Mouse (Mus musculus) MEL (cell line): Measurements from ENCODE around the gene Spon2. TPM values are rescaled to one million over a fixed set of nuclear protein-coding genes. Genes with fewer than 3 reads are reported as not detected.

Experiments used
- DNase-seq: peaks from one replicate; pipeline ENCODE4 v3.0.0; 2011; ENCODE audit warnings: low read depth, low spot score
- H3K27ac ChIP-seq: 2 replicates; pipeline ENCODE4 v1.5.1; 2012; ENCODE audit warnings: low read depth, mild to moderate bottlenecking, control low read depth, low read length, moderate library complexity; ENCODE audit not compliant: control insufficient read depth
- H3K27me3 ChIP-seq, 2 experiments: fragments of 150-350 bp in 1 of 2; sonication (generic) in 1 of 2; 2 replicates each; pipeline ENCODE4 v1.6.1; 2012; ENCODE audit warnings: low read length in 2 of 2, mild to moderate bottlenecking in 2 of 2, improper control_type of control experiment in 1 of 2, moderate library complexity in 1 of 2; ENCODE audit not compliant: insufficient read depth in 2 of 2, control insufficient read depth in 1 of 2
- H3K36me3 ChIP-seq, 2 experiments: 2 replicates each; pipeline ENCODE4 v1.6.1; 2012 to 2014; ENCODE audit warnings: low read length in 2 of 2, improper control_type of control experiment in 1 of 2, inconsistent platforms in 1 of 2, mild to moderate bottlenecking in 1 of 2; ENCODE audit not compliant: insufficient read depth in 2 of 2, control insufficient read depth in 1 of 2
- H3K4me1 ChIP-seq, 2 experiments: fragments of 150-350 bp in 1 of 2; sonication (generic) in 1 of 2; 2 replicates each; pipeline ENCODE4 v1.6.1; 2012; ENCODE audit warnings: low read length in 2 of 2, improper control_type of control experiment in 1 of 2, mild to moderate bottlenecking in 1 of 2; ENCODE audit not compliant: insufficient read depth in 2 of 2, control insufficient read depth in 1 of 2
- H3K4me3 ChIP-seq, 2 experiments: fragments of 150-350 bp in 1 of 2; sonication (generic) in 1 of 2; 2 replicates each; pipeline ENCODE4 v1.5.1; 2012; ENCODE audit warnings: low read depth in 2 of 2, low read length in 2 of 2, mild to moderate bottlenecking in 2 of 2, moderate library complexity in 2 of 2, control low read depth in 1 of 2, improper control_type of control experiment in 1 of 2; ENCODE audit not compliant: control insufficient read depth in 1 of 2, insufficient read depth in 1 of 2
- H3K79me2 ChIP-seq: 2 replicates; pipeline ENCODE4 v1.6.1; 2012; ENCODE audit warnings: mild to moderate bottlenecking, low read length, moderate library complexity; ENCODE audit not compliant: control insufficient read depth, poor library complexity, insufficient read depth
- H3K9ac ChIP-seq: 2 replicates; pipeline ENCODE4 v1.6.1; 2012; ENCODE audit warnings: low read depth, mild to moderate bottlenecking, control low read depth, low read length, moderate library complexity; ENCODE audit not compliant: control insufficient read depth, poor library complexity, severe bottlenecking
- H3K9me3 ChIP-seq: fragments of 150-350 bp; sonication (generic); replicated peaks from 2 replicates; pipeline ENCODE4 v1.6.1; 2012; ENCODE audit warnings: mild to moderate bottlenecking, low read length, improper control_type of control experiment, moderate library complexity; ENCODE audit not compliant: insufficient read depth
- BHLHE40 ChIP-seq: IDR thresholded peaks from 2 replicates; pipeline ENCODE4 v1.6.1; 2012; ENCODE audit warnings: low read depth, mild to moderate bottlenecking, inconsistent platforms, low read length, improper control_type of control experiment, borderline replicate concordance
- EP300 ChIP-seq, 2 experiments: IDR thresholded peaks; 2 replicates each; pipeline ENCODE4 v1.6.1; 2011; ENCODE audit warnings: improper control_type of control experiment in 2 of 2, low read length in 2 of 2, low read depth in 1 of 2, mild to moderate bottlenecking in 1 of 2
- GABPA ChIP-seq: IDR thresholded peaks from 2 replicates; pipeline ENCODE4 v1.6.1; 2012; ENCODE audit warnings: low read depth, mild to moderate bottlenecking, inconsistent platforms, low read length, improper control_type of control experiment, moderate library complexity
- GATA1 ChIP-seq: IDR thresholded peaks from 2 replicates; pipeline ENCODE4 v1.6.1; 2011; ENCODE audit warnings: low read depth, low read length, improper control_type of control experiment
- HCFC1 ChIP-seq: IDR thresholded peaks from 2 replicates; pipeline ENCODE4 v1.6.1; 2012; ENCODE audit warnings: low read depth, mild to moderate bottlenecking, inconsistent platforms, low read length, improper control_type of control experiment, moderate library complexity
- JUND ChIP-seq: IDR thresholded peaks from 2 replicates; pipeline ENCODE4 v1.6.1; 2011; ENCODE audit warnings: low read depth, mild to moderate bottlenecking, improper control_type of control experiment, low read length
- KAT2A ChIP-seq: conservative IDR thresholded peaks from 2 replicates; pipeline ENCODE4 v1.6.1; 2012; ENCODE audit warnings: low read depth, low read length, improper control_type of control experiment, inconsistent platforms
- MAFK ChIP-seq: IDR thresholded peaks from 2 replicates; pipeline ENCODE4 v1.6.1; 2011; ENCODE audit warnings: low read depth, mild to moderate bottlenecking, low read length, improper control_type of control experiment, borderline replicate concordance
- MAX ChIP-seq: IDR thresholded peaks from 2 replicates; pipeline ENCODE4 v1.6.1; 2011; ENCODE audit warnings: low read length, improper control_type of control experiment
- MEF2A ChIP-seq: IDR thresholded peaks from 2 replicates; pipeline ENCODE4 v1.6.1; 2014; ENCODE audit warnings: low read depth, mild to moderate bottlenecking, inconsistent platforms, low read length, improper control_type of control experiment; ENCODE audit not compliant: poor library complexity, insufficient replicate concordance, severe bottlenecking; ENCODE audit errors: extremely low read depth
- MYB ChIP-seq: IDR thresholded peaks from 2 replicates; pipeline ENCODE4 v1.6.1; 2011; ENCODE audit warnings: mild to moderate bottlenecking, low read depth, low read length, improper control_type of control experiment
- MYC ChIP-seq: IDR thresholded peaks from 2 replicates; pipeline ENCODE4 v1.6.1; 2011; ENCODE audit warnings: low read depth, mild to moderate bottlenecking, low read length, improper control_type of control experiment, moderate library complexity
- NELFE ChIP-seq: IDR thresholded peaks from 2 replicates; pipeline ENCODE4 v1.6.1; 2011; ENCODE audit warnings: low read depth, low read length, improper control_type of control experiment
- POLR2A ChIP-seq, 2 experiments: IDR thresholded peaks; 2 replicates each; pipeline ENCODE4 v1.6.1; 2011 to 2012; ENCODE audit warnings: low read length in 2 of 2, mild to moderate bottlenecking in 2 of 2, control low read depth in 1 of 2, improper control_type of control experiment in 1 of 2, low read depth in 1 of 2, moderate library complexity in 1 of 2; ENCODE audit not compliant: control insufficient read depth in 1 of 2, insufficient read depth in 1 of 2, poor library complexity in 1 of 2
- RCOR1 ChIP-seq: IDR thresholded peaks from 2 replicates; pipeline ENCODE4 v1.6.1; 2012; ENCODE audit warnings: low read depth, mild to moderate bottlenecking, inconsistent platforms, low read length, improper control_type of control experiment
- SIN3A ChIP-seq: IDR thresholded peaks from 2 replicates; pipeline ENCODE4 v1.6.1; 2012; ENCODE audit warnings: low read length, improper control_type of control experiment, inconsistent platforms
- TBP ChIP-seq: IDR thresholded peaks from 2 replicates; pipeline ENCODE4 v1.8.0; 2011; ENCODE audit warnings: low read depth, low read length, improper control_type of control experiment
- UBTF ChIP-seq: IDR thresholded peaks from 2 replicates; pipeline ENCODE4 v1.6.1; 2012; ENCODE audit warnings: low read depth, mild to moderate bottlenecking, inconsistent platforms, low read length, improper control_type of control experiment, moderate library complexity, borderline replicate concordance; ENCODE audit not compliant: insufficient read depth
- ZKSCAN1 ChIP-seq: IDR thresholded peaks from 2 replicates; pipeline ENCODE4 v1.6.1; 2012; ENCODE audit warnings: low read depth, mild to moderate bottlenecking, inconsistent platforms, low read length, improper control_type of control experiment, moderate library complexity
- ZNF384 ChIP-seq: IDR thresholded peaks from 2 replicates; pipeline ENCODE4 v1.6.1; 2012; ENCODE audit warnings: low read depth, mild to moderate bottlenecking, inconsistent platforms, low read length, improper control_type of control experiment
- polyA plus RNA-seq, 2 experiments: library from polyadenylated mRNA; stranded (reverse) in 1 of 2; unstranded in 1 of 2; fragments of >175 nt in 1 of 2; fragments of >200 nt in 1 of 2; gene quantifications; 2 replicates each; pipeline versions ENCODE4 v1.2.1 to v1.2.4; 2012; ENCODE audit warnings: low replicate concordance in 2 of 2, low read depth in 1 of 2; ENCODE audit not compliant: insufficient read length in 2 of 2, insufficient read depth in 1 of 2, missing spikeins in 1 of 2
- total RNA-seq: library from RNA; depleted of rRNA; stranded (reverse); fragments of 300-350 nt; gene quantifications from 2 replicates; pipeline ENCODE4 v1.2.3, GENCODE M21; 2012

Spon2 gene
- total and polyA plus RNA-seq, 3 experiments = 2.6 to 3.1 TPM; not detected in 1

GRCm38 (mm10) chr5:33218746-33219449, 643 bp upstream of the Spon2 start:
- H3K36me3 ChIP-seq = peaks cover 0 to 36% of the 10 kb centered on the region in 2 experiments; a peak in 2 of 4 replicates
- H3K27me3 ChIP-seq = no peaks in the 10 kb centered on the region
- H3K9me3 ChIP-seq = no peaks in the 10 kb centered on the region
- DNase-seq = peak; percentile 82
- no peaks in the 10 kb centered on the region for H3K79me2 ChIP-seq
- peak overlapping the region; percentile 61 for H3K27ac ChIP-seq
- H3K9ac ChIP-seq = peak overlapping the region; percentile 37
- H3K4me1 ChIP-seq = peaks cover 34 to 42% of the 10 kb centered on the region in 2 experiments
- TF ChIP-seq POLR2A (IDR thresholded peaks at IDR 0.05; ENCODE audit: control insufficient read depth in 1 of 2, insufficient read depth in 1 of 2, low read depth in 1 of 2, low read length in 2 of 2, poor library complexity in 1 of 2) = no peak
- 0 out of 2 replicates have a peak, but pooled peaks have one; percentile 17 for TF ChIP-seq RCOR1
- TF ChIP-seq MEF2A = no peak
- 0 out of 2 replicates have a peak, but pooled peaks have one; percentile 2 for TF ChIP-seq HCFC1
- no peak for TF ChIP-seq ZKSCAN1
- TF ChIP-seq ZNF384 = no peak
- 0 out of 2 replicates have a peak, but pooled peaks have one; percentile 18 for TF ChIP-seq GATA1
- TF ChIP-seq SIN3A = peak; percentile 43; the same call in 1 of the 2 replicates
- peak; percentile 14; the same call in 1 of the 2 replicates for TF ChIP-seq NELFE
- TF ChIP-seq MAX = peak; percentile 28; the same call in 1 of the 2 replicates
- peak; percentile 37 to 39; a peak in 3 of 4 replicates for TF ChIP-seq EP300 (IDR thresholded peaks at IDR 0.05; ENCODE audit: low read depth in 1 of 2, low read length in 2 of 2)
- TF ChIP-seq KAT2A = no peak
- 0 out of 2 replicates have a peak, but pooled peaks have one; percentile 19 for TF ChIP-seq MYC
- TF ChIP-seq MAFK = no peak
- TF ChIP-seq UBTF = no peak
- 0 out of 2 replicates have a peak, but pooled peaks have one; percentile 37 for TF ChIP-seq GABPA
- no peak for TF ChIP-seq MYB
- TF ChIP-seq TBP = no peak
- 0 out of 4 replicates have a peak overlapping the region, but pooled peaks of 1 of the 2 experiments have one; percentile 6 for H3K4me3 ChIP-seq

DNA sequence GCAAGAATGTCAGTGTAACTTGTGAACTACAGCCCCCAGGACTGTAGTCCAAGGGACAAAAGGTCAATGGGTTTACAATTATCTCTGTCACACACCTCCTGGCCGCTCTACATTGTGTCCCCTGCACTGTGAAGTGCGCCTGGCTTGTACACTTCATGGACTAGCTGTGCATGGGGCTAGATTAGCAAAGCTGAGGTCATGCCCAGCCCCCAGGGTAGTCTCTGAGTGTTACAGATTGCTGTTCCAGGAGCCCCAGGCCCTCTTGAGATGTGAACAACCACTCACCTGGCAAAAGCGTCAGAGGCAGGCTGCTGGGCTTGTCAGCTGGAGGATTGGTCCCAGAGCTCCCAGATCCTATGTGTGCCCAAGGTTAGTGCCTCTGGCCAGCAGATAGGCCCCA, 592 bp downstream of the Spon2 start:
- peak overlapping the region; percentile 2 to 46 for H3K4me3 ChIP-seq
- peaks cover 0 to 24% of the 10 kb centered on the region in 2 experiments; a peak in 2 of 4 replicates for H3K36me3 ChIP-seq
- peak overlapping the region; percentile 8 for H3K27ac ChIP-seq
- peaks cover 22 to 30% of the 10 kb centered on the region in 2 experiments for H3K4me1 ChIP-seq
- no peaks in the 10 kb centered on the region for H3K27me3 ChIP-seq
- no peaks in the 10 kb centered on the region for H3K9me3 ChIP-seq
- no peak for DNase-seq
- TF ChIP-seq UBTF = no peak
- TF ChIP-seq BHLHE40 = 0 out of 2 replicates have a peak, but pooled peaks have one; percentile 12
- TF ChIP-seq HCFC1 = 0 out of 2 replicates have a peak, but pooled peaks have one; percentile 7
- TF ChIP-seq MAFK = no peak
- no peak for TF ChIP-seq JUND
- H3K79me2 ChIP-seq = no peaks in the 10 kb centered on the region
- peak overlapping the region; percentile 6 for H3K9ac ChIP-seq
